Mouse (Mus musculus) lung, adult 18-20 months (tissue): Measurements from ENCODE around the gene Map3k10.

ENCODE experiments used
- DNase-seq, 2 experiments: peaks; one replicate each; pipeline ENCODE4 v3.0.0; 2022; ENCODE audit warnings: mixed read lengths in 2 of 2

Map3k10 gene

DNA sequence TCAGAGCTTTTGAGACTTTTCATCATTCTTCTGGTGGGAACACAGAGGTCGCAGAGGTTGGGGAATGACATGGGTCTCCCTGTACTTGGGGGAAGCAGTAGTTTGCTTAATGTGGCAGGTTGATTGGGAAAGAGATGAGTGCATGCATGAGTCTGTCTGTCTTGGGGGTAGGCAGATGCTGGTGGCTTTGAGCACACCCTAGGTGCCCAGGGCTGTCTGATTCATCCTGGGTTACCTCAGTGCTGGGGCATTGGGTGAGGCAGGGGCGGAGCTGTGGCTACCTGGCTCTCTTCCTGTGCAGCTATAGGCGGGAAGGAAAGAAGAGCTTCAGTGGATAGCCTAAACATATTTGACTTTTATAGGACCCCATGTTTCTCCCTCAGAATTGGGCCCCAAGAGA lies 66.3 kb downstream of the Map3k10 start:
- DNase-seq = no peak

DNA sequence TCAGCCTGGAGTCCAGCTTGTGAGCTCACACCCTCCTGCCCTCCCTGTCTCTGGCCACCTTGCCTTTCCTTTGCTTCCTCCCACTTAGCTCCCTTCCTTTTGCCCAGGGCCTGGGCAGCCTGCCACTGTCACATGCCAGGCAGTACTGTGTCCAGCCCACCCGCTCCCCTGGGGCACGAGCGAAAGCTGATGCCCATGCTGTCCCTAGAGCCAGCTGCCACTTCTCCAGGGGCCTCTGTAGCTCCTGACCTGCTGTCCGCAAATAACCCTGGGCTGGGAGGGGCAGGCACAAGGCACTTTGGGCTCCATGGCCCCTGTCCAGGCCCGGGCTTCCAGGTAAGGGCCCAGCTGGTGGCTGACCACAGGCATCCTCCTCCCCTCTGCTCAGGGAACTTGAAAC lies 66.8 kb downstream of the Map3k10 start:
- peak; percentile 85 to 91 for DNase-seq

DNA sequence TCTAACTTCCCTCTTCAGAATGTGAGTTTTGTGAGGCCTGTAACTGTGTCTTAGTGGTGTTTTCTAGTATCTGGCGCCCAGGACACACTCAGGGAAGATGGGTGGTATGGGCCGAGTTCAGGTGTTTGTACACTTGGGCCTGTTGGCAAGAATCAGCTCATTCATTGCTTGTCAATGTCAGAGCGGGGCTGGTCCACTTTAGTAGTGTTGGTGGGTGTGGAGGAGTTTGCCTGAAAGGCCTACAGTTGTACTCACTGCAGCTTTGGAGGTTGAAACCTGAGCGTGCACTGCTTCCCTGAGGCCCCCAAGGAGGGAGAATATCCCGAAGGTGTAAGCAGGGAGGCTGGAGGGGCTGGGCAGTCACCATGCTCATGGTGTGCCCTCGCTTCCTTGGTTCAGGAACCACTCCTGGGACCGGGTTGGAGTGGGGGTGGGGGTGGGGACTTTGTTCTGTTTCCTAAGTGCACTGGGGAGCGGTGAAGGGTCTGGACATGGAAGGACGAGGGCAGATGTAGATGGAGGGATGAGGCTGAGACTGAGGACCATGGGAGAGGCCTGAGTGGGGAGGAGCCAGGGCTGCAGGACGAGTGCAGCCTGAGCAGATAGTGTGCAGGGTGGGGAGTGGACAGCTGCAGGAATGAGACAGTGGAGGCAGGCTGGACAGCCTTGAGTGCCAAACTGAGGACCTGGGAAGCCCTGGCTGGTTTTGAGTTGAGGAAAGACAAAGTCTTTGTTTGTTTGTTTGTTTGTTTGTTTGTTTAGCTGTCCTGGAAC lies 67.7 kb downstream of the Map3k10 start:
- DNase-seq = no peak
